Mouse (Mus musculus) CD4-positive, CD25-positive, alpha-beta regulatory T cell, adult 2 months (primary cell): ENCODE data around the gene Clta.
A peak's percentile ranks its signal among the peaks of the same experiment; 100 is the strongest.
"Not testable (repeated sequence)": the region's sequence is repeated elsewhere in the genome, so short reads cannot be mapped to it uniquely, and the experiment has no call there.

Experiments
- DNase-seq: peaks from one replicate; pipeline ENCODE4 v3.0.0-alpha.2; 2012; ENCODE audit warnings: low read depth, low spot score

Clta gene

GRCm38 (mm10) chr4:44023681-44024080 lies 19.4 kb downstream of the Clta start:
- DNase-seq: no peak

DNA sequence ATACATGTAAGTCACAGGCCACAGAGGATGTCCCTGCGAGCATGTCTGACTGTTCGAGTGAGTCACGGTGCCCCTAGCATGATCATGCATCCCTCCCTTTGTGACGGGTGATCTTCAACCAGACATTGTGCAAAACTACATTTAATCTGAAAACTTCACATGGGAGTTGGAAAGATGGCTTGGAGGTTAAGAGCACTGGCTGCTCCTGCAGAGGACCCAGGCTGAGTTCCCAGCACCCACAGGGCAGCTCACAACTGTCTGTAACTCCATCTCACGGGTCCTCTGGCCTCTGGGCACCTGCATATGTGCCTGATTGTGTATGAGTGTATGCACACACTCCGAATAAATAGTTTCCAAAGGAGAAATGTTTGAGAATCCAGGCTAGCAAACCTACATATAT lies 20.0 kb downstream of the Clta start:
- no peak for DNase-seq

GRCm38 (mm10) chr4:44025570-44025969 lies 21.3 kb downstream of the Clta start:
- no peak for DNase-seq

- no peak for DNase-seq
Observed at GRCm38 (mm10) chr4:44028303-44029135, 24.3 kb downstream of the Clta start.

GRCm38 (mm10) chr4:44029661-44030066 lies 25.4 kb downstream of the Clta start:
- no peak for DNase-seq

GRCm38 (mm10) chr4:44031521-44031920 lies 27.3 kb downstream of the Clta start:
- DNase-seq: no peak

GRCm38 (mm10) chr4:44036455-44036854 lies 32.2 kb downstream of the Clta start:
- DNase-seq: no peak

- DNase-seq: no peak
Observed at GRCm38 (mm10) chr4:44040802-44041201, 36.5 kb downstream of the Clta start.

DNA sequence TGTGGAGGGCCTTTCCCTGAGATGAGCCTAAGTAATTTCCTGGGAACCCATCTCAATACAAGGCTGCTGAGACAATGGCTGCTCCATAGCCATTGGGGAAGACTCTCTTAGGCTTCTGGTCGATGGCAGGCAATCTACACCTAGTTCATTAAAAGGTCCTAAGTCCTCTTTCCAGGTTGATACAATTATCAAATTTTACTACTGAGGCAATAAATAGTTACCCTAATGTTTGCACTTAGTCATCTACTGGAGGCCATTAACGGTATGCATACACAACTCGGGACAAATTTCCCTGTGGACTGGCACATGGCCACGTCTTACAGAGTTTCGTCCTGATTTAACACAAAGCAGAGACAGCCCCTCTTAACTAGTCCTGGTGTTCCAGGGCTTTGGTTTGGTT lies 38.2 kb downstream of the Clta start:
- no peak for DNase-seq

- DNase-seq: not testable (repeated sequence)
Observed at GRCm38 (mm10) chr4:44043182-44043581, 38.9 kb downstream of the Clta start.

GRCm38 (mm10) chr4:44044685-44045356 lies 40.6 kb downstream of the Clta start:
- peak; percentile 60 for DNase-seq

DNA sequence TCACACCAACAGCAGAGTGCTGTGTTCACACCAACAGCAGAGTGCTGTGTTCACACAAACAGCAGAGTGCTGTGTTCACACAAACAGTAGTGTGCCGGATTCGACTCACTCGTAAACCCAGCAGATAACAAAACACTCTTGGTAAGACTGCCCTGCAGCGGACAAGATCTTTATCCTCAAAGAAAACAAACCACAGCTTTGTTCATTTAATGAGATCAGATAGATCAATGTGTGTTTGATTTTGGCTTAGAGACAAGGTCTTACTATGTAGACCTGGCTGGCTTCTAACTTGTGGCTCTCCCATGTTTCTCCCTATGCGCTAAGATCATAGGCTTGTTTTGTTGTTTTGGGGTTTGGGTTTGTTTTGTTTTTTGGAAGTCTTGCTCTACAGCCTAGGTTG lies 41.8 kb downstream of the Clta start:
- peak; percentile 23 for DNase-seq

- no peak for DNase-seq
Observed at GRCm38 (mm10) chr4:44049812-44050211, 45.6 kb downstream of the Clta start.

GRCm38 (mm10) chr4:44059674-44060073 lies 55.4 kb downstream of the Clta start:
- DNase-seq: peak; percentile 77

GRCm38 (mm10) chr4:44062062-44062461 lies 57.8 kb downstream of the Clta start:
- DNase-seq: no peak

GRCm38 (mm10) chr4:44062816-44063215 lies 58.6 kb downstream of the Clta start:
- DNase-seq: no peak

DNA sequence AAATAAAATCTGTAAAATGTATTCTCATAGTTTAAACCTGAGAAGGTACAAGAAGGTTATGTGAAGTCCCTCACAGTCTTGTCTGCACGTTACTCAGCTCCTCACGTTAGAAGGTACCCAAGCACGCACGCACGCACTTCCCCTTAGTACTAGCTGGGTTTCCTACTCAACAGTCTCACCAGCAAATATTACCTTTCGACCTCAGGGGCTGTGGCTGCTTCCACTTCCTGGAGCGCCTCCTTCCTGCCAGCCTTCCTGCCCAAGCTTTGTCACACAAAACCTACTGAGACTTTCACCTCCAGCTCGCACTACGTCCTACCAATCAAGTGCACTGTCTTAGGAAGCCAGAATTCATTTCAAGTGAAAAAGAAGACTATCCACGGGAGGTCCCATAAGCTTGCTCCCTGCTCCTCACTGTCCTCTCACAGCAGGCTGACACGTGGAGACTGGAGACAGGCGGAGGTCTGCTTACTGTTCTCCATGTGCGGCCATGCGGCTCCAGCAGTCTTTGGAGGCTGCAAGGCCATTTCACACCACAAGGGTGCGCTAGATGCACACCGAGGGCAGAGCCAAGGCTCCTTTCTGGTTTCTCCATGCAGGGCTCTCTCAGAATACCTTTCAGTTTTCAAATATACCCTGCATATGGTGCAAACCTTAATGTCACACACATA lies 61.2 kb downstream of the Clta start:
- DNase-seq: peak; percentile 94

DNA sequence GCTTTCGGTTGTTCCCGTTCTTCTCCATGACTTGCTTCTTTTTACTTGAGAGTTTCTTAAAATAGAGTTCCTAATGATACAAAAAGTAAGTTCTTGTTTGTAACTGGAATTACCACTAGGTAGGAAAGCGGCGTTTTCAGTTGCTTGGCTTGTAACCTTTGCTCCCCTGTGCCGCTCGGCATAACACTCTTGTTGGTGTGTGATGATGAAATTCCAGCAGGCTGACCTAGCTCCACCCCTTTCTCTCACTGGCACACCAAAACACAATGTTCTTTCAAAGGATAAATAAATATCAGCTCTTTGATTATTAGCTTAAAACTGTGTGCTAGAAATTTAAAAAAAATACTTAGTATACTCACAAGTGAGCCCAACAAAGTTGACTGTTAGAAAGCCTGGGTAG lies 62.6 kb downstream of the Clta start:
- DNase-seq: no peak

DNA sequence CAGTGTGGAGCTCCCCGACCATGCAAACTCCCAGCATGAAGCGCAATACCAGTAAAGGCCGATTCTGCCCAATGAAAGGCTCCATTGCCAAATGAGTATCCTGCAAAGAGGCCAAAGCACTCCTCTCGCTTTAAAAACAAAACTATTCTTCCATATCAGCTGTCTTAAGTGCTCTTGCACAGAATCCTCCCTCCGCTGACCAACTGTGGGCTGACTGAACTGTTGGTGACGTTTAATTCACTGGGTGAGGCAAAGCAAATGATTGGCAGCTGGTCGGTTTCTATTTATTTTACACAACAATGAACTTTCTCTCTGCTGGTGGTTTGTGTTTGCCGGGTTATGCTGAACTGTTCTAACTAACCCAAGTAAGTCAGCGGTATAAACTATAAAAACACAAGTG lies 64.5 kb downstream of the Clta start:
- DNase-seq: no peak

- no peak for DNase-seq
Observed at GRCm38 (mm10) chr4:44069411-44069810, 65.2 kb downstream of the Clta start.

GRCm38 (mm10) chr4:44070641-44071040 lies 66.4 kb downstream of the Clta start:
- no peak for DNase-seq

GRCm38 (mm10) chr4:44071741-44072145 lies 67.5 kb downstream of the Clta start:
- no peak for DNase-seq
